Mouse (Mus musculus): ENCODE results near the gene Tnpo2. TPM values are rescaled to one million over a fixed set of nuclear protein-coding genes. Genes with fewer than 3 reads are reported as not detected.

The Tnpo2 gene
- polyA plus RNA-seq, 1 experiment from 2014 or later, result 65.1 TPM

DNA sequence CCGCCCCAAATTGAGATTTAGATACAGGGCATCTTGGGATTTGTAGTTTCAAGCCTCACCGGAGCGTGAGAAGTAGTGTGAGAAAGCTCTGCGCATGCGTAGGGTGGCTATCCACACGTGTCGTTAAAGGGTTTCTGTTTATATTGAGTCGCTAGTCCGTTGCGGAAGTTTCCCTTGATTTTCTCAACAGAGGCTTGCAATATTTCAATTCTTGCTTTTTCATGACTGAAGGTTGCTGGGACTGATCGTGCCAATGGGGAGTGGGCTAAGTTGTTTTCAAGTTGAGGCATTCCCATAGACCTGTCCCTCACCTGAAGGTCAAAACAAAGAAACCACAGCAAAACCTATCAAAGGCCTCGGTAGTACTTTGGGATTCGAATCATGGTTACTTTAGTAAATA lies 2.0 kb upstream of the Tnpo2 start:
- Histone ChIP-seq H3K9ac (ENCODE audit: low read depth, low read length) (no peak overlapping the region), H3K4me1 (ENCODE audit: control insufficient read depth, insufficient read depth, low read length) (peaks cover 33% of the 10 kb centered on the region), H3K36me3 (ENCODE audit: control insufficient read depth, insufficient read depth, low read length) (peaks cover 17% of the 10 kb centered on the region), H3K4me2 (ENCODE audit: low read length) (peak overlapping the region; percentile 61), H3K9me3 (replicated peaks; ENCODE audit: control insufficient read depth, low read length, poor library complexity, severe bottlenecking) (no peaks in the 10 kb centered on the region), H3K27me3 (ENCODE audit: control insufficient read depth, insufficient read depth, low read depth, low read length) (no peaks in the 10 kb centered on the region), H3K4me3 (ENCODE audit: low read depth, low read length) (peak overlapping the region; percentile 30), H3K27ac (ENCODE audit: low read length) (no peak overlapping the region)
- WGBS, result 3% methylated on average over 13 of the region's 13 CpGs
- ATAC-seq, result no peak

DNA sequence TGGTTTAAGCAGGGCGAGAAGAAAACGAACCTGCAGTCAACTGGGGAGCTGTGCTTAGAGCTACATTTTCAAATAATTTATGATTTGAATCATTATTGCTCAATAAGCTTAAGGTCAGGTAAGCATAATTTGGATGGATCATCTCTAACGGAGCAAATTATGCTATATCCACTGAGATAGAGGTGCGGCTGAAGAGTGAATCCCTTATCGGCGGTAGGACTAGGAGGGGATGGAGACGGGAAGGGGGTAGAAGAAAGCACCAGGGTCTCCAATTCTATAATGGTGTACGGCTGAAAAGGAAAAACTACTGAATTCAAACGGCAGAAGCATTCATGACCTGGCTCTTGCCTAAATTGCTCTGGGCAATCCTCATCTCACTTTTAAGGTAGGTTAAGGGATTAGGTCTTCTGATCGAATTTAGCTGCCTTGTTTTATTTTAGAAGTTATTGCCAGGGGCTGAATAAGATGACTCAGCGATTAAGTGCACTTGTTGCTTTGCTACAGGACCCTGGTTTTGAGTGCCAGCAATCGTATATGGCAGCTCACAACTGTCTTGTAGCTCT lies 1.5 kb upstream of the Tnpo2 start:
- Histone ChIP-seq H3K4me2 (ENCODE audit: low read length) (peak overlapping the region; percentile 61), H3K9ac (ENCODE audit: low read depth, low read length) (no peak overlapping the region; the same call in 1 of the 2 replicates), H3K4me1 (ENCODE audit: control insufficient read depth, insufficient read depth, low read length) (peaks cover 33% of the 10 kb centered on the region), H3K9me3 (replicated peaks; ENCODE audit: control insufficient read depth, low read length, poor library complexity, severe bottlenecking) (no peaks in the 10 kb centered on the region), H3K27ac (ENCODE audit: low read length) (no peak overlapping the region), H3K27me3 (ENCODE audit: control insufficient read depth, insufficient read depth, low read depth, low read length) (no peaks in the 10 kb centered on the region), H3K4me3 (ENCODE audit: low read depth, low read length) (peak overlapping the region; percentile 55), H3K36me3 (ENCODE audit: control insufficient read depth, insufficient read depth, low read length) (peaks cover 12% of the 10 kb centered on the region)
- 7% methylated on average over 12 of the region's 12 CpGs for WGBS
- ATAC-seq, result no peak

DNA sequence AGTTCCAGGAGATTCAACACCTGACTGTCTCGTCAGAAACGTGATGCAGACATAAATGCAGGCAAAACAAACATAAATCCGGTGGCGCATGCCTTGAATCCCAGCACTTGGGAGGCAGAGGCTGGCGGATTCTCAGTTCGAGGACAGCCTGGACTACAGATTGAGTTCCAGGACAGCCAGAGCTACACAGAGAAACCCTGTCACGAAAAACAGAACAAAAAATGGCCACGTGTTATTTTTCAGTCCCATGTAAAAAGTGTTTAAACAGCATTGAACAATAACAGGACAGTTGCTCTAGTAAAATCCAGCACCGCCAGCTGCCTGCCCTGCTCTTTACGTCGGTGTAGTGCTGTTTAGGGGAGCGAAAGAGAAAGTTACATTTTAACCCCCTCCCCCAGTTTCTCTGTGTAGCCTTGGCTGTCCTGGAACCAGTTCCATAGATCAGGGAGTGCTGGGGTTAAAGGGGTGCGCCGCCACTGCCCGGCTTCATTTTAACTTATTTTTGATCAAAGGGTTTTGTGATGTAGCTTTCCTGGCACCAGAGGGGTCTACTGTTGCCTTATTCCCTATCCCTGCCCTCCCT lies 896 bp upstream of the Tnpo2 start:
- Histone ChIP-seq H3K36me3 (ENCODE audit: control insufficient read depth, insufficient read depth, low read length) (peaks cover 11% of the 10 kb centered on the region), H3K27ac (ENCODE audit: low read length) (peak overlapping the region; percentile 82), H3K4me3 (ENCODE audit: low read depth, low read length) (peak overlapping the region; percentile 55), H3K4me2 (ENCODE audit: low read length) (peak overlapping the region; percentile 61), H3K4me1 (ENCODE audit: control insufficient read depth, insufficient read depth, low read length) (peaks cover 33% of the 10 kb centered on the region), H3K9ac (ENCODE audit: low read depth, low read length) (peak overlapping the region; percentile 70), H3K27me3 (ENCODE audit: control insufficient read depth, insufficient read depth, low read depth, low read length) (no peaks in the 10 kb centered on the region), H3K9me3 (replicated peaks; ENCODE audit: control insufficient read depth, low read length, poor library complexity, severe bottlenecking) (no peaks in the 10 kb centered on the region)
- WGBS, result 1% methylated on average over 15 of the region's 15 CpGs
- peak; percentile 7; the same call in 1 of the 2 replicates for ATAC-seq

DNA sequence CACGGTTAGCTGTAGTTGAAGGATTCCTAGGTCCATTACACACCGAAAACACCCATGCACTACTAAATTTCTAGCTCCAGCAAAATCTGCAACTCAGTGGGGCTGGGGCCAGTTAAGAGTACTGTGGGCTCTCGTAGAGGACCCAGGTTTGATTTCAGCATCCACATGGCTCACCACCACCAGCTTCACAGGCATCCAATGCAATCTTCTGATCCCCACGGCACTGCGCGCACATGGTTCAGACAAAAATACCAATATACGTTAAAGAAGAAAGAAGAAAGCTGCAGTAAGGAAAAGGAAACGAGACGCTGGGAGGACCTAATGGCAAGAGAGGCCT lies 366 bp upstream of the Tnpo2 start:
- peak overlapping the region; percentile 55 for H3K4me3 ChIP-seq (ENCODE audit: low read depth, low read length)
- H3K4me1 ChIP-seq (ENCODE audit: control insufficient read depth, insufficient read depth, low read length), result peaks cover 33% of the 10 kb centered on the region
- H3K27ac ChIP-seq (ENCODE audit: low read length), result peak overlapping the region; percentile 82
- peak overlapping the region; percentile 70 for H3K9ac ChIP-seq (ENCODE audit: low read depth, low read length)
- H3K27me3 ChIP-seq (ENCODE audit: control insufficient read depth, insufficient read depth, low read depth, low read length), result no peaks in the 10 kb centered on the region
- peak overlapping the region; percentile 61 for H3K4me2 ChIP-seq (ENCODE audit: low read length)
- 0% methylated on average over 9 of the region's 9 CpGs for WGBS
- no peaks in the 10 kb centered on the region for H3K9me3 ChIP-seq (replicated peaks; ENCODE audit: control insufficient read depth, low read length, poor library complexity, severe bottlenecking)
- peak; percentile 37 for ATAC-seq
- peaks cover 10% of the 10 kb centered on the region for H3K36me3 ChIP-seq (ENCODE audit: control insufficient read depth, insufficient read depth, low read length)

DNA sequence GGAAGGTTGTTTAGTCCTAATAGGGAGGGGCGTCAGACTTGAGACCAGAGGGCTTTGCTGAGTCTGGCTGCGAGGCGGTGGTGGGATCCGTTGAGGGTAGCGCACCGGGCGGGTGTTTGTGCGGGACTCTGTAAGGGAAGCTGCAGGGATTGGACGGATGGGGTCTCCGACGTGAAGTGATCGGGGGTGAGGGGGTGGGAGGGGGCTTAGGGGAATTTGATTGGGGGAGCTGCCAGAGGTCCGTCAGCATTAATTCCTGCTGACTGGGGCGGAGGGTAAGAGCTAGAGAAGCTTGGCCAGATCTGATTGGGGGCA lies 608 bp downstream of the Tnpo2 start:
- WGBS, result 0% methylated on average over 14 of the region's 14 CpGs
- ATAC-seq, result peak; percentile 69
- peaks cover 33% of the 10 kb centered on the region for H3K4me1 ChIP-seq (ENCODE audit: control insufficient read depth, insufficient read depth, low read length)
- peak overlapping the region; percentile 55 for H3K4me3 ChIP-seq (ENCODE audit: low read depth, low read length)
- peak overlapping the region; percentile 81 for H3K9ac ChIP-seq (ENCODE audit: low read depth, low read length)
- peak overlapping the region; percentile 98 for H3K4me2 ChIP-seq (ENCODE audit: low read length)
- H3K9me3 ChIP-seq (replicated peaks; ENCODE audit: control insufficient read depth, low read length, poor library complexity, severe bottlenecking), result no peaks in the 10 kb centered on the region
- H3K27ac ChIP-seq (ENCODE audit: low read length), result peak overlapping the region; percentile 97
- H3K27me3 ChIP-seq (ENCODE audit: control insufficient read depth, insufficient read depth, low read depth, low read length), result no peaks in the 10 kb centered on the region
- peaks cover 7% of the 10 kb centered on the region for H3K36me3 ChIP-seq (ENCODE audit: control insufficient read depth, insufficient read depth, low read length)

DNA sequence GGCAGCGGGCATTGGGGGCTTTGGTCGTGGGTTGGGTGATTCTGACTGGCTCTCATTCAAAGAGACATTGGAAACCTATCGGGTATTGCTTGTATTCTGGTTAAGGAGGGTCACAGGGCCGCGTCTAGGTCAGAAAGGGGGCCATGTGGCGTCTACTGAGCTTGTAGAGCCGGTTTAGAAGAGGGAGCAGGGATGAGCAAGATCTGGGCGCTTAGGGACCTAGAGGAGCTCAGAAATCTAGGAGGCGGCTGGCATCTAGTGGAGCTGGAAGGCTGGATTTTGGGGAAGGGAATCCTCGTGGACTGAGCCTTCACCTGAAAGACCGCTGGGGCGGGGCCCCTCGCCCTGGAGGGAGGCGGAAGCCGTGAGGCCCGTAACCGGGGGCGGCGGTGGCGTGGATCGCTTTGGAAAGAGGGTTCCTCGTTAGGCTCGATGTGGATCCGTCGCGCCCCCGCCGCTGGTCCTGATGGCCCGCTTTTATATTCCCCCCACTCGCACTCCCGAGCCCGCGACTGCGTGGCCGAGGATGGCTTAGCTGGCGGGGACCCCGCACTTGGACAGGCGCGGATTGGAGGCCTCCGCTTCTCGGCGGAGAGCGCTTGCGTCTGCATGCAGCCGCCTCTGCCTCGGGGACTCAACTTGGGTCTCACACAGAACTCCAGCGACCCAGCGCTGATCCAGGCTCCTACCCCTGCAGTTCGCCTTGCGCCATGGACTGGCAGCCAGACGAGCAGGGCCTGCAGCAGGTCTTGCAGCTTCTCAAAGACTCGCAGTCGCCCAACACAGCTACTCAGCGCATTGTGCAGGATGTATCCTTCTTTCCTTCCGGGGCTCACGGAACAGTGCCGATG lies 1.2 kb downstream of the Tnpo2 start:
- H3K9ac ChIP-seq (ENCODE audit: low read depth, low read length), result peak overlapping the region; percentile 81
- peak overlapping the region; percentile 97 for H3K27ac ChIP-seq (ENCODE audit: low read length)
- under 1% methylated on average over 57 of the region's 57 CpGs for WGBS
- peak overlapping the region; percentile 55 for H3K4me3 ChIP-seq (ENCODE audit: low read depth, low read length)
- no peaks in the 10 kb centered on the region for H3K9me3 ChIP-seq (replicated peaks; ENCODE audit: control insufficient read depth, low read length, poor library complexity, severe bottlenecking)
- H3K36me3 ChIP-seq (ENCODE audit: control insufficient read depth, insufficient read depth, low read length), result peaks cover 3% of the 10 kb centered on the region
- peak overlapping the region; percentile 98 for H3K4me2 ChIP-seq (ENCODE audit: low read length)
- H3K27me3 ChIP-seq (ENCODE audit: control insufficient read depth, insufficient read depth, low read depth, low read length), result no peaks in the 10 kb centered on the region
- H3K4me1 ChIP-seq (ENCODE audit: control insufficient read depth, insufficient read depth, low read length), result peaks cover 33% of the 10 kb centered on the region
- ATAC-seq, result peak; percentile 12; the same call in 1 of the 2 replicates

DNA sequence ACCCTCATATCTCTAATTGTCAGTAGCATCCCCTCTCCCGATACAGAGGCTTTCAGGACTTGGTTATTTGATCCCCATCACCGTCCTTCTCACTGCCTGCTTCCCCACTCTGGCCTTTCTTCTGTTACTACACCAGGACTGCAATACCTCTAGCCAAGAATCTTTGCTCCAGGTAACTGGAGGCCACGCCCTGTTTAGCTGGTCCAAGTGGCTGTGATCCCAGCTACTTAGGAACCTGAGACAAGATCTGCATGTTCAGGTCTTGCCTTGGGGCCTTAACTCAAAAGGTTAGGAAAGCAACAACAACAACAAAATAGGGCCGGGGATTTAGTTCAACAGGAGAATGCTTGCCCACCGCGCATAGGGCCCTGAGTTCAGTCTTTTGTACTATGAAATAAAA lies 6.9 kb downstream of the Tnpo2 start:
- no peak overlapping the region for H3K4me3 ChIP-seq (ENCODE audit: low read depth, low read length)
- no peak for ATAC-seq
- H3K9me3 ChIP-seq (replicated peaks; ENCODE audit: control insufficient read depth, low read length, poor library complexity, severe bottlenecking), result no peaks in the 10 kb centered on the region
- H3K27me3 ChIP-seq (ENCODE audit: control insufficient read depth, insufficient read depth, low read depth, low read length), result no peaks in the 10 kb centered on the region
- no peak overlapping the region for H3K27ac ChIP-seq (ENCODE audit: low read length)
- peaks cover 21% of the 10 kb centered on the region for H3K36me3 ChIP-seq (ENCODE audit: control insufficient read depth, insufficient read depth, low read length)
- H3K4me1 ChIP-seq (ENCODE audit: control insufficient read depth, insufficient read depth, low read length), result peaks cover 7% of the 10 kb centered on the region
- 95% methylated on average over 6 of the region's 6 CpGs for WGBS
- no peak overlapping the region for H3K9ac ChIP-seq (ENCODE audit: low read depth, low read length)
- no peak overlapping the region for H3K4me2 ChIP-seq (ENCODE audit: low read length)

DNA sequence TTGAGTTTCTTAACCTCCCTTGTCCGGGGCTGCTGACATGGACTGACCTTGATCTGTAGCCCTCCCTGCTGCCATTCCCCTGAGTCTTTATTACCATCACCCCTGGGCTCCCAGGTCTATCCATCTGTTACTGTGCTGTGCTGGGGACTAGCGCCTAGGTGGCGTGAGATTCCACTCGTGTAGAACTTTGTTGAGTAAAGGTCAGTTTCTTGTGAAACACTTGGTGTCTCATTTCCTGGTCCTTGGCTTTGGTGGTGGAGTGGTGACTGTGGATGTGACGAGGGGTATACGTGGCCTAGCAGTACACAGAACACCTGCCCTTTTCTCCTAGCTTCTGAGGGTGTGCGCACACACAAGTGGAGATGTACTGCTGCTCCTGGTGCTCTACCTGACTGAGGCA lies 20.7 kb downstream of the Tnpo2 start:
- Histone ChIP-seq H3K4me1 (ENCODE audit: control insufficient read depth, insufficient read depth, low read length) (peaks cover 17% of the 10 kb centered on the region), H3K4me2 (ENCODE audit: low read length) (no peak overlapping the region), H3K9me3 (replicated peaks; ENCODE audit: control insufficient read depth, low read length, poor library complexity, severe bottlenecking) (no peaks in the 10 kb centered on the region), H3K36me3 (ENCODE audit: control insufficient read depth, insufficient read depth, low read length) (peaks cover 16% of the 10 kb centered on the region), H3K27me3 (ENCODE audit: control insufficient read depth, insufficient read depth, low read depth, low read length) (no peaks in the 10 kb centered on the region), H3K27ac (ENCODE audit: low read length) (no peak overlapping the region), H3K4me3 (ENCODE audit: low read depth, low read length) (no peak overlapping the region), H3K9ac (ENCODE audit: low read depth, low read length) (no peak overlapping the region)
- ATAC-seq, result no peak
- 83% methylated on average over 7 of the region's 7 CpGs for WGBS
